Mouse (Mus musculus) hindbrain, embryonic 11.5 days (tissue): ENCODE measurements around the gene D630045J12Rik. TPM values are rescaled to one million over a fixed set of nuclear protein-coding genes. Genes with fewer than 3 reads are reported as not detected.

Experiments
- ATAC-seq: fragments of 200-750 bp; cut with Nextera tagmentation; 2 replicates; pipeline ENCODE4 v1.8.0; 2017; ENCODE audit warnings: mild to moderate bottlenecking, moderate TSS enrichment, moderate library complexity; ENCODE audit not compliant: low FRiP score
- DNase-seq: peaks from one replicate; pipeline ENCODE4 v3.0.0-alpha.2; 2015; ENCODE audit warnings: low spot score
- H3K27ac ChIP-seq: fragments of 300-500 bp; sonication (generic); 2 replicates; pipeline ENCODE4 v1.5.1; 2014; ENCODE audit warnings: mild to moderate bottlenecking, low read depth, low read length
- H3K27me3 ChIP-seq: fragments of 300-500 bp; sonication (generic); 2 replicates; pipeline ENCODE4 v1.6.1; 2014; ENCODE audit warnings: mild to moderate bottlenecking, low read length, moderate library complexity, mixed read lengths; ENCODE audit not compliant: control insufficient read depth, insufficient read depth
- H3K36me3 ChIP-seq: fragments of 300-500 bp; sonication (generic); 2 replicates; pipeline ENCODE4 v1.6.1; 2014; ENCODE audit warnings: mild to moderate bottlenecking, low read length, moderate library complexity, mixed read lengths; ENCODE audit not compliant: control insufficient read depth, insufficient read depth
- H3K4me1 ChIP-seq: fragments of 300-500 bp; sonication (generic); replicated peaks from 2 replicates; pipeline ENCODE4 v1.6.1; 2014; ENCODE audit warnings: low read length, mixed read lengths; ENCODE audit not compliant: control insufficient read depth, insufficient read depth
- H3K4me2 ChIP-seq: fragments of 300-500 bp; sonication (generic); replicated peaks from 2 replicates; pipeline ENCODE4 v1.6.1; 2014; ENCODE audit warnings: mild to moderate bottlenecking, low read depth, low read length
- H3K4me3 ChIP-seq: fragments of 300-500 bp; sonication (generic); 2 replicates; pipeline ENCODE4 v1.5.1; 2014; ENCODE audit warnings: low read depth, low read length
- H3K9ac ChIP-seq: fragments of 300-500 bp; sonication (generic); 2 replicates; pipeline ENCODE4 v1.6.1; 2014; ENCODE audit warnings: low read depth, low read length
- H3K9me3 ChIP-seq: fragments of 300-500 bp; sonication (generic); 2 replicates; pipeline ENCODE4 v1.6.1; 2016; ENCODE audit warnings: low read length; ENCODE audit not compliant: control insufficient read depth
- WGBS: fragments of 180-500 bp; shearing (Covaris S2); extraction: QIAGEN DNeasy Blood & Tissue Kit; methylation state at CpG from one replicate; pipeline ENCODE4 v1.1.7; 2014; 5-methylcytosine and 5-hydroxymethylcytosine counted together
- polyA plus RNA-seq: library from polyadenylated mRNA; unstranded; fragments of >200 nt; fragmentation: Nextera tagmentation; extraction: Ambion mirVana; gene quantifications from 2 replicates; pipeline ENCODE4 v1.2.1, GENCODE M21; 2014

Gene D630045J12Rik
- polyA plus RNA-seq, 1 experiment from 2014 or later, result 13.2 TPM

- H3K4me3 ChIP-seq, result no peak overlapping the region
- DNase-seq (no peak), ATAC-seq (no peak)
- WGBS, result 95% methylated on average over 8 of the region's 8 CpGs
- H3K9me3 ChIP-seq, result no peaks in the 10 kb centered on the region
- no peaks in the 10 kb centered on the region for H3K4me1 ChIP-seq
- H3K36me3 ChIP-seq, result no peaks in the 10 kb centered on the region
- no peak overlapping the region for H3K27ac ChIP-seq
- H3K27me3 ChIP-seq, result no peaks in the 10 kb centered on the region
- H3K9ac ChIP-seq, result no peak overlapping the region
- no peak overlapping the region for H3K4me2 ChIP-seq
Measured at GRCm38 (mm10) chr6:38092539-38092938, 161.3 kb downstream of the D630045J12Rik start.

- DNase-seq, result no peak
- Histone ChIP-seq H3K4me1 (no peaks in the 10 kb centered on the region), H3K9me3 (no peaks in the 10 kb centered on the region), H3K27me3 (no peaks in the 10 kb centered on the region), H3K4me2 (no peak overlapping the region), H3K4me3 (no peak overlapping the region), H3K9ac (no peak overlapping the region), H3K27ac (no peak overlapping the region), H3K36me3 (no peaks in the 10 kb centered on the region)
- ATAC-seq, result no peak
- 77% methylated on average over 9 of the region's 9 CpGs for WGBS
Measured at GRCm38 (mm10) chr6:38087242-38088026, 166.4 kb downstream of the D630045J12Rik start.

DNA sequence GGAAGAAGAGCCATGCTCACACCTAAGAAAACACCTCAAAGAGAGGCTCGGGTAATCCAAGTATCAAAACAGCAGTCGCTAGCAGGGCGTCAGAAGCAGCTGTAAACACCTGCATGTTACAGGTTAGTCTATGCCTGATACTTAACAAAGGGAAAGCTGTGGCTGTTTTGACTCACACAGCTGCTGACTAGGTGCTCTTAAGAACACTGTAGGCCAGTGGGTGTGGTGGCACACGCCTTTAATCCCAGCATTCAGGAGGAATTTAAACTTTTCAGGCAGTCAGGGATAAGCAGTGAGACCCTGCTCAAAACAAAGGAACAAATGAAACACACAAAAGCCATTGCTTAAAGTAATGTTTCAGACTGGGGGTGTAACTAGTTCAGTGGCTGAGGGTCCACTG is 170.6 kb downstream of the D630045J12Rik start:
- no peaks in the 10 kb centered on the region for H3K27me3 ChIP-seq
- DNase-seq (no peak), ATAC-seq (no peak)
- H3K9me3 ChIP-seq, result no peaks in the 10 kb centered on the region
- no peak overlapping the region for H3K9ac ChIP-seq
- no peaks in the 10 kb centered on the region for H3K36me3 ChIP-seq
- H3K27ac ChIP-seq, result no peak overlapping the region
- WGBS, result 52% methylated on average over 4 of the region's 4 CpGs
- H3K4me1 ChIP-seq, result no peaks in the 10 kb centered on the region
- H3K4me2 ChIP-seq, result no peak overlapping the region
- H3K4me3 ChIP-seq, result no peak overlapping the region

DNA sequence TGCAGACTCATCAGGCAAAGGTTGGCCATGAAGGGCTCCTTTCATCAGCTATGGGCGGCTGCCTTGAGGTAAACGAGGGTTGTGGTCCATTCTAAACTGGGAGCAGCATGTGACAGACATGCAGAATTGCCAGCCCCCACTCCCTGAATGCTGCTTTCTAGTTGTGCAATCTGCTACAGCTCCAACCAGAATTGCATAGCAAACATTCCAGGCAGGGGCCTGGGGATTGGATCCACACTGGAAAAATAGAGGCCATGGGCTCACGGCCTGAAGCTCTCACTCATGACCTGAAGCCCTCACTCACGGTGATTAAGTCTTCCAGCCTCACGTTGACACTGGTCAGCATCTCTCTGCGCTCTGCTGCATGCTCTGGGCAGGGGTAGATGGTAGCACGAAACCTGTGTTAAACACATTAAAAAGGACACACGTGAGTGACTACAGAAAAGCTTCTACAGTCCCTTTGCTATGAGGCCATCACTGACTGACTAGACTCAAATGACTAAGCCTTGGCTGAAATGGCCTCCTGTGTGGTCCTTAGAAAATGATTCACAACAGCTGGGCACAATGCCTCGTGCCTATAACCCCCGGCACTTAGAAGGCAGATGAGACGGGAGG is 172.0 kb downstream of the D630045J12Rik start:
- no peak overlapping the region for H3K4me3 ChIP-seq
- no peak overlapping the region for H3K4me2 ChIP-seq
- no peak overlapping the region for H3K9ac ChIP-seq
- no peaks in the 10 kb centered on the region for H3K27me3 ChIP-seq
- no peaks in the 10 kb centered on the region for H3K36me3 ChIP-seq
- DNase-seq (peak; percentile 8), ATAC-seq (no peak)
- no peak overlapping the region for H3K27ac ChIP-seq
- H3K9me3 ChIP-seq, result no peaks in the 10 kb centered on the region
- WGBS, result 63% methylated on average over 11 of the region's 11 CpGs
- H3K4me1 ChIP-seq, result no peaks in the 10 kb centered on the region

- H3K4me2 ChIP-seq, result no peak overlapping the region
- ATAC-seq (no peak), DNase-seq (no peak)
- H3K9me3 ChIP-seq, result no peaks in the 10 kb centered on the region
- no peaks in the 10 kb centered on the region for H3K27me3 ChIP-seq
- H3K27ac ChIP-seq, result no peak overlapping the region
- H3K36me3 ChIP-seq, result no peaks in the 10 kb centered on the region
- H3K4me1 ChIP-seq, result no peaks in the 10 kb centered on the region
- WGBS, result 72% methylated on average over 4 of the region's 4 CpGs
- no peak overlapping the region for H3K4me3 ChIP-seq
- no peak overlapping the region for H3K9ac ChIP-seq
Measured at GRCm38 (mm10) chr6:38080364-38080763, 173.4 kb downstream of the D630045J12Rik start.

GRCm38 (mm10) chr6:38073592-38073991 is 180.2 kb downstream of the D630045J12Rik start:
- H3K4me2 ChIP-seq, result no peak overlapping the region
- ATAC-seq, result no peak
- WGBS, result 89% methylated on average over 3 of the region's 3 CpGs
- H3K27me3 ChIP-seq, result no peaks in the 10 kb centered on the region
- H3K36me3 ChIP-seq, result no peaks in the 10 kb centered on the region
- H3K27ac ChIP-seq, result no peak overlapping the region
- no peak overlapping the region for H3K4me3 ChIP-seq
- H3K9me3 ChIP-seq, result no peaks in the 10 kb centered on the region
- no peak overlapping the region for H3K9ac ChIP-seq
- no peak for DNase-seq
- no peaks in the 10 kb centered on the region; the same call in 1 of the 2 replicates for H3K4me1 ChIP-seq

Other genes with a start within 250 kb of the D630045J12Rik start
- 2.6 and 3.4 TPM in 2 replicates for gene Svopl, start 207.0 kb downstream of the D630045J12Rik start, polyA plus RNA-seq
- gene Tmem213, start 144.8 kb downstream of the D630045J12Rik start, polyA plus RNA-seq, result not detected in 2 replicates
- not detected in 2 replicates for gene Atp6v0a4, start 129.4 kb downstream of the D630045J12Rik start, polyA plus RNA-seq
- 13.9 and 14.9 TPM in 2 replicates for gene Zc3hav1l, start 45.2 kb upstream of the D630045J12Rik start, polyA plus RNA-seq
- gene Zc3hav1, start 100.6 kb upstream of the D630045J12Rik start, polyA plus RNA-seq, result 1.7 and 1.9 TPM in 2 replicates
- gene Ttc26, start 127.5 kb upstream of the D630045J12Rik start, polyA plus RNA-seq, result 14.3 and 14.8 TPM in 2 replicates
- gene Ubn2, start 179.9 kb upstream of the D630045J12Rik start, polyA plus RNA-seq, result 19.6 and 27.8 TPM in 2 replicates